Mouse (Mus musculus) forebrain, embryonic 16.5 days (tissue): Measurements from ENCODE around the gene Grap2. TPM values are rescaled to one million over a fixed set of nuclear protein-coding genes. Genes with fewer than 3 reads are reported as not detected.

Source experiments
- ATAC-seq: fragments of 200-750 bp; cut with Nextera tagmentation; 2 replicates; pipeline ENCODE4 v1.8.0; 2017; ENCODE audit warnings: mild to moderate bottlenecking, moderate library complexity
- H3K27ac ChIP-seq: fragments of 300-500 bp; sonication (generic); 2 replicates; pipeline ENCODE4 v1.5.1; 2014; ENCODE audit warnings: low read length, control low read depth
- H3K27me3 ChIP-seq: fragments of 300-500 bp; sonication (generic); replicated peaks from 2 replicates; pipeline ENCODE4 v1.6.1; 2014; ENCODE audit warnings: low read length; ENCODE audit not compliant: control insufficient read depth, insufficient read depth
- H3K36me3 ChIP-seq: fragments of 300-500 bp; sonication (generic); 2 replicates; pipeline ENCODE4 v1.6.1; 2014; ENCODE audit not compliant: control insufficient read depth, insufficient read depth
- H3K4me1 ChIP-seq: fragments of 300-500 bp; sonication (generic); replicated peaks from 2 replicates; pipeline ENCODE4 v1.6.1; 2014; ENCODE audit warnings: low read length; ENCODE audit not compliant: control insufficient read depth, insufficient read depth
- H3K4me2 ChIP-seq: fragments of 300-500 bp; sonication (generic); 2 replicates; pipeline ENCODE4 v1.6.1; 2014; ENCODE audit warnings: mild to moderate bottlenecking, low read length, control low read depth
- H3K4me3 ChIP-seq: fragments of 300-500 bp; sonication (generic); replicated peaks from 2 replicates; pipeline ENCODE4 v1.5.1; 2014; ENCODE audit warnings: mild to moderate bottlenecking, low read length, control low read depth
- H3K9ac ChIP-seq: fragments of 300-500 bp; sonication (generic); replicated peaks from 2 replicates; pipeline ENCODE4 v1.6.1; 2014; ENCODE audit warnings: low read depth, low read length, control low read depth
- H3K9me3 ChIP-seq: fragments of 300-500 bp; sonication (generic); 2 replicates; pipeline ENCODE4 v1.6.1; 2016; ENCODE audit warnings: low read length; ENCODE audit not compliant: control insufficient read depth
- WGBS: fragments of 180-500 bp; shearing (Covaris S2); extraction: QIAGEN DNeasy Blood & Tissue Kit; methylation state at CpG from one replicate; pipeline ENCODE4 v1.1.7; 2014; 5-methylcytosine and 5-hydroxymethylcytosine counted together
- polyA plus RNA-seq: library from polyadenylated mRNA; unstranded; fragments of >200 nt; fragmentation: Nextera tagmentation; extraction: Ambion mirVana; gene quantifications from 2 replicates; pipeline ENCODE4 v1.2.1, GENCODE M21; 2015

Gene Grap2
- polyA plus RNA-seq, result 0.25 TPM in 1 of 2 replicates, not detected in the other

GRCm38 (mm10) chr15:80572291-80572690, at the start of gene Grap2:
TSS of gene Grap2 (plus strand) at chr15:80572594.
- H3K27ac ChIP-seq, result no peak within 1 kb of the TSS
- no peak within 1 kb of the TSS for H3K9ac ChIP-seq
- no peak for ATAC-seq
- H3K27me3 ChIP-seq, result no peaks in the 10 kb centered on the region
- H3K4me1 ChIP-seq, result peaks cover 16% of the 10 kb centered on the region
- H3K4me3 ChIP-seq, result no peak within 1 kb of the TSS
- no peaks in the 10 kb centered on the region for H3K9me3 ChIP-seq
- no peak within 1 kb of the TSS for H3K4me2 ChIP-seq
- no peaks in the 10 kb centered on the region for H3K36me3 ChIP-seq
- 70% methylated on average over 12 of the region's 12 CpGs for WGBS

GRCm38 (mm10) chr15:80529955-80530869, 42.2 kb upstream of the Grap2 start:
- Histone ChIP-seq H3K4me3 (peak overlapping the region; percentile 23), H3K4me2 (peak overlapping the region; percentile 37), H3K27ac (peak overlapping the region; percentile 58; the same call in 1 of the 2 replicates), H3K4me1 (peaks cover 9% of the 10 kb centered on the region; the same call in 1 of the 2 replicates), H3K9ac (peak overlapping the region; percentile 37), H3K27me3 (no peaks in the 10 kb centered on the region), H3K9me3 (no peaks in the 10 kb centered on the region), H3K36me3 (no peaks in the 10 kb centered on the region)
- WGBS, result 37% methylated on average over 20 of the region's 20 CpGs
- peak; percentile 52; the same call in 1 of the 2 replicates for ATAC-seq

- H3K36me3 ChIP-seq, result no peaks in the 10 kb centered on the region
- ATAC-seq, result no peak
- no peak overlapping the region for H3K27ac ChIP-seq
Measured at GRCm38 (mm10) chr15:80531026-80531425, 41.4 kb upstream of the Grap2 start.

GRCm38 (mm10) chr15:80532281-80533072, 39.9 kb upstream of the Grap2 start:
- Histone ChIP-seq H3K27me3 (no peaks in the 10 kb centered on the region), H3K9ac (no peak overlapping the region), H3K4me2 (no peak overlapping the region), H3K36me3 (no peaks in the 10 kb centered on the region), H3K9me3 (no peaks in the 10 kb centered on the region), H3K27ac (no peak overlapping the region), H3K4me3 (no peak overlapping the region), H3K4me1 (peaks cover 11% of the 10 kb centered on the region; the same call in 1 of the 2 replicates)
- no peak for ATAC-seq
- WGBS, result 88% methylated on average over 8 of the region's 8 CpGs

More at GRCm38 (mm10) chr15:80531026-80531425, 41.4 kb upstream of the Grap2 start:
- 81% methylated on average over 9 of the region's 9 CpGs for WGBS
- Histone ChIP-seq H3K4me1 (peaks cover 11% of the 10 kb centered on the region; the same call in 1 of the 2 replicates), H3K9me3 (no peaks in the 10 kb centered on the region), H3K4me3 (no peak overlapping the region), H3K27me3 (no peaks in the 10 kb centered on the region), H3K9ac (no peak overlapping the region), H3K4me2 (no peak overlapping the region)

GRCm38 (mm10) chr15:80533274-80533673, 39.1 kb upstream of the Grap2 start:
- H3K36me3 ChIP-seq, result no peaks in the 10 kb centered on the region
- H3K27ac ChIP-seq, result no peak overlapping the region
- no peak overlapping the region for H3K4me2 ChIP-seq
- H3K4me1 ChIP-seq, result peaks cover 11% of the 10 kb centered on the region; the same call in 1 of the 2 replicates
- no peak for ATAC-seq
- no peaks in the 10 kb centered on the region for H3K9me3 ChIP-seq
- no peak overlapping the region for H3K4me3 ChIP-seq
- H3K9ac ChIP-seq, result no peak overlapping the region
- WGBS, result 60% methylated on average over 6 of the region's 6 CpGs
- H3K27me3 ChIP-seq, result no peaks in the 10 kb centered on the region

GRCm38 (mm10) chr15:80536051-80536450, 36.3 kb upstream of the Grap2 start:
- H3K4me3 ChIP-seq, result no peak overlapping the region
- H3K27me3 ChIP-seq, result no peaks in the 10 kb centered on the region
- no peaks in the 10 kb centered on the region for H3K36me3 ChIP-seq
- H3K9ac ChIP-seq, result no peak overlapping the region
- WGBS, result 57% methylated on average over 2 of the region's 2 CpGs
- H3K4me2 ChIP-seq, result no peak overlapping the region
- peak overlapping the region; percentile 54; the same call in 1 of the 2 replicates for H3K27ac ChIP-seq
- peaks cover 3% of the 10 kb centered on the region; the same call in 1 of the 2 replicates for H3K4me1 ChIP-seq
- H3K9me3 ChIP-seq, result no peaks in the 10 kb centered on the region
- ATAC-seq, result peak; percentile 36; the same call in 1 of the 2 replicates

- no peak overlapping the region for H3K27ac ChIP-seq
- ATAC-seq, result no peak
- no peak overlapping the region for H3K4me3 ChIP-seq
- H3K9me3 ChIP-seq, result no peaks in the 10 kb centered on the region
- no peaks in the 10 kb centered on the region for H3K27me3 ChIP-seq
- 93% methylated on average over 2 of the region's 2 CpGs for WGBS
- H3K9ac ChIP-seq, result no peak overlapping the region
- no peak overlapping the region for H3K4me2 ChIP-seq
- no peaks in the 10 kb centered on the region for H3K36me3 ChIP-seq
- H3K4me1 ChIP-seq, result peaks cover 3% of the 10 kb centered on the region; the same call in 1 of the 2 replicates
Measured at GRCm38 (mm10) chr15:80538075-80538474, 34.3 kb upstream of the Grap2 start.

- no peak for ATAC-seq
- H3K36me3 ChIP-seq, result no peaks in the 10 kb centered on the region
- no peak overlapping the region for H3K4me3 ChIP-seq
- no peak overlapping the region for H3K4me2 ChIP-seq
- H3K9ac ChIP-seq, result no peak overlapping the region
- H3K27ac ChIP-seq, result no peak overlapping the region
- H3K9me3 ChIP-seq, result no peaks in the 10 kb centered on the region
- H3K4me1 ChIP-seq, result peaks cover 3% of the 10 kb centered on the region; the same call in 1 of the 2 replicates
- no peaks in the 10 kb centered on the region for H3K27me3 ChIP-seq
- WGBS, result 76% methylated on average over 7 of the region's 7 CpGs
Measured at GRCm38 (mm10) chr15:80538671-80539340, 33.6 kb upstream of the Grap2 start.
